Mouse (Mus musculus): Measurements from ENCODE around the gene Ddx58. TPM values are rescaled to one million over a fixed set of nuclear protein-coding genes. Genes with fewer than 3 reads are reported as not detected.

Ddx58 gene
- polyA plus RNA-seq, 1 experiment from 2014 or later: 9.5 TPM

GRCm38 (mm10) chr4:40180046-40180445 lies 59.6 kb downstream of the Ddx58 start:
- Histone ChIP-seq H3K36me3 (peaks cover 68% of the 10 kb centered on the region), H3K4me2 (replicated peaks) (no peak overlapping the region), H3K9me3 (replicated peaks) (no peaks in the 10 kb centered on the region), H3K4me1 (no peaks in the 10 kb centered on the region), H3K9ac (no peak overlapping the region), H3K27me3 (no peaks in the 10 kb centered on the region), H3K4me3 (replicated peaks) (no peak overlapping the region), H3K27ac (replicated peaks) (no peak overlapping the region)
- ATAC-seq (ENCODE audit: insufficient number of reproducible peaks, low FRiP score, low TSS enrichment, low read depth): no peak
- WGBS: 91% methylated on average over 6 of the region's 6 CpGs

GRCm38 (mm10) chr4:40178584-40178983 lies 61.0 kb downstream of the Ddx58 start:
- Histone ChIP-seq H3K4me1 (no peaks in the 10 kb centered on the region), H3K9me3 (replicated peaks) (no peaks in the 10 kb centered on the region), H3K9ac (no peak overlapping the region), H3K4me2 (replicated peaks) (no peak overlapping the region), H3K36me3 (peaks cover 55% of the 10 kb centered on the region), H3K4me3 (replicated peaks) (no peak overlapping the region), H3K27me3 (no peaks in the 10 kb centered on the region), H3K27ac (replicated peaks) (no peak overlapping the region)
- 90% methylated on average over 17 of the region's 17 CpGs for WGBS
- ATAC-seq (ENCODE audit: insufficient number of reproducible peaks, low FRiP score, low TSS enrichment, low read depth): no peak

GRCm38 (mm10) chr4:40174321-40174720 lies 65.3 kb downstream of the Ddx58 start:
- H3K9me3 ChIP-seq (replicated peaks): no peaks in the 10 kb centered on the region
- H3K9ac ChIP-seq: no peak overlapping the region
- no peaks in the 10 kb centered on the region for H3K27me3 ChIP-seq
- no peak overlapping the region for H3K4me3 ChIP-seq (replicated peaks)
- no peak for ATAC-seq (ENCODE audit: insufficient number of reproducible peaks, low FRiP score, low TSS enrichment, low read depth)
- WGBS: 52% methylated on average over 4 of the region's 4 CpGs
- no peaks in the 10 kb centered on the region for H3K4me1 ChIP-seq
- no peak overlapping the region for H3K27ac ChIP-seq (replicated peaks)
- H3K36me3 ChIP-seq: peaks cover 36% of the 10 kb centered on the region
- no peak overlapping the region for H3K4me2 ChIP-seq (replicated peaks)

GRCm38 (mm10) chr4:40172336-40172735 lies 67.3 kb downstream of the Ddx58 start:
- H3K9me3 ChIP-seq (replicated peaks): no peaks in the 10 kb centered on the region
- H3K4me2 ChIP-seq (replicated peaks): no peak overlapping the region
- peaks cover 36% of the 10 kb centered on the region for H3K36me3 ChIP-seq
- no peak overlapping the region for H3K9ac ChIP-seq
- H3K27me3 ChIP-seq: no peaks in the 10 kb centered on the region
- no peak overlapping the region for H3K4me3 ChIP-seq (replicated peaks)
- no peak overlapping the region for H3K27ac ChIP-seq (replicated peaks)
- ATAC-seq (ENCODE audit: insufficient number of reproducible peaks, low FRiP score, low TSS enrichment, low read depth): no peak
- WGBS: 86% methylated on average over 2 of the region's 2 CpGs
- H3K4me1 ChIP-seq: no peaks in the 10 kb centered on the region

GRCm38 (mm10) chr4:40171477-40171876 lies 68.2 kb downstream of the Ddx58 start:
- Histone ChIP-seq H3K36me3 (peaks cover 42% of the 10 kb centered on the region), H3K27me3 (no peaks in the 10 kb centered on the region), H3K9me3 (replicated peaks) (no peaks in the 10 kb centered on the region), H3K4me2 (replicated peaks) (no peak overlapping the region), H3K9ac (no peak overlapping the region), H3K4me1 (no peaks in the 10 kb centered on the region), H3K4me3 (replicated peaks) (no peak overlapping the region), H3K27ac (replicated peaks) (no peak overlapping the region)
- 75% methylated on average over 4 of the region's 4 CpGs for WGBS
- ATAC-seq (ENCODE audit: insufficient number of reproducible peaks, low FRiP score, low TSS enrichment, low read depth): no peak

- Histone ChIP-seq H3K36me3 (peaks cover 32% of the 10 kb centered on the region), H3K4me3 (replicated peaks) (no peak overlapping the region), H3K9ac (no peak overlapping the region), H3K4me2 (replicated peaks) (no peak overlapping the region), H3K27ac (replicated peaks) (no peak overlapping the region), H3K27me3 (no peaks in the 10 kb centered on the region), H3K9me3 (replicated peaks) (no peaks in the 10 kb centered on the region), H3K4me1 (no peaks in the 10 kb centered on the region)
- no peak for ATAC-seq (ENCODE audit: insufficient number of reproducible peaks, low FRiP score, low TSS enrichment, low read depth)
- 71% methylated on average over 10 of the region's 10 CpGs for WGBS
Measured at GRCm38 (mm10) chr4:40163646-40164045, 76.0 kb downstream of the Ddx58 start.

- Histone ChIP-seq H3K4me3 (replicated peaks) (no peak overlapping the region), H3K4me1 (no peaks in the 10 kb centered on the region), H3K27me3 (no peaks in the 10 kb centered on the region), H3K9ac (no peak overlapping the region), H3K36me3 (peaks cover 7% of the 10 kb centered on the region; the same call in 1 of the 2 replicates), H3K27ac (replicated peaks) (no peak overlapping the region), H3K4me2 (replicated peaks) (no peak overlapping the region), H3K9me3 (replicated peaks) (no peaks in the 10 kb centered on the region)
- no peak for ATAC-seq (ENCODE audit: insufficient number of reproducible peaks, low FRiP score, low TSS enrichment, low read depth)
- WGBS: 94% methylated on average over 8 of the region's 8 CpGs
Measured at GRCm38 (mm10) chr4:40160591-40161434, 78.8 kb downstream of the Ddx58 start.

- WGBS: 75% methylated on average over 5 of the region's 5 CpGs
- H3K36me3 ChIP-seq: no peaks in the 10 kb centered on the region
- ATAC-seq (ENCODE audit: insufficient number of reproducible peaks, low FRiP score, low TSS enrichment, low read depth): no peak
Measured at GRCm38 (mm10) chr4:40158224-40158540, 81.4 kb downstream of the Ddx58 start.

GRCm38 (mm10) chr4:40157500-40158223 lies 82.0 kb downstream of the Ddx58 start:
- Histone ChIP-seq H3K9me3 (replicated peaks) (no peaks in the 10 kb centered on the region), H3K4me2 (replicated peaks) (no peak overlapping the region), H3K27me3 (no peaks in the 10 kb centered on the region), H3K36me3 (no peaks in the 10 kb centered on the region), H3K4me3 (replicated peaks) (no peak overlapping the region), H3K9ac (no peak overlapping the region), H3K4me1 (no peaks in the 10 kb centered on the region), H3K27ac (replicated peaks) (no peak overlapping the region)
- 75% methylated on average over 5 of the region's 5 CpGs for WGBS
- no peak for ATAC-seq (ENCODE audit: insufficient number of reproducible peaks, low FRiP score, low TSS enrichment, low read depth)

More at GRCm38 (mm10) chr4:40158224-40158540, 81.4 kb downstream of the Ddx58 start:
- Histone ChIP-seq H3K27me3 (no peaks in the 10 kb centered on the region), H3K4me1 (no peaks in the 10 kb centered on the region), H3K4me2 (replicated peaks) (no peak overlapping the region), H3K4me3 (replicated peaks) (no peak overlapping the region), H3K9ac (no peak overlapping the region), H3K9me3 (replicated peaks) (no peaks in the 10 kb centered on the region), H3K27ac (replicated peaks) (no peak overlapping the region)

GRCm38 (mm10) chr4:40156582-40157499 lies 82.8 kb downstream of the Ddx58 start:
- Histone ChIP-seq H3K27me3 (no peaks in the 10 kb centered on the region), H3K9ac (no peak overlapping the region), H3K4me2 (replicated peaks) (no peak overlapping the region), H3K27ac (replicated peaks) (no peak overlapping the region; the same call in 1 of the 2 replicates), H3K4me1 (no peaks in the 10 kb centered on the region), H3K36me3 (no peaks in the 10 kb centered on the region), H3K9me3 (replicated peaks) (no peaks in the 10 kb centered on the region), H3K4me3 (replicated peaks) (no peak overlapping the region)
- 75% methylated on average over 18 of the region's 18 CpGs for WGBS
- ATAC-seq (ENCODE audit: insufficient number of reproducible peaks, low FRiP score, low TSS enrichment, low read depth): no peak

GRCm38 (mm10) chr4:40156153-40156552 lies 83.5 kb downstream of the Ddx58 start:
- ATAC-seq (ENCODE audit: insufficient number of reproducible peaks, low FRiP score, low TSS enrichment, low read depth): no peak
- WGBS: 55% methylated on average over 2 of the region's 2 CpGs
- no peak overlapping the region for H3K4me2 ChIP-seq (replicated peaks)
- H3K9ac ChIP-seq: no peak overlapping the region
- H3K4me3 ChIP-seq (replicated peaks): no peak overlapping the region
- no peaks in the 10 kb centered on the region for H3K4me1 ChIP-seq
- no peaks in the 10 kb centered on the region for H3K27me3 ChIP-seq
- H3K9me3 ChIP-seq (replicated peaks): no peaks in the 10 kb centered on the region
- no peaks in the 10 kb centered on the region for H3K36me3 ChIP-seq
- H3K27ac ChIP-seq (replicated peaks): no peak overlapping the region
